Mouse (Mus musculus) right cerebral cortex, postnatal 25 days (tissue): Measurements from ENCODE around the gene Gypa.

Experiments
- DNase-seq: peaks from one replicate; pipeline ENCODE4 v3.0.0; 2022

Gene Gypa

GRCm38 (mm10) chr8:80550436-80550835 is 56.9 kb downstream of the Gypa start:
- no peak for DNase-seq

- DNase-seq, result no peak
These were observed 57.7 kb downstream of the Gypa start for GRCm38 (mm10) chr8:80551303-80551702.

GRCm38 (mm10) chr8:80554991-80555390 is 61.4 kb downstream of the Gypa start:
- DNase-seq, result no peak
